Mouse (Mus musculus) mature B cell (primary cell): ENCODE measurements around the gene Trove2.
"Not testable (repeated sequence)": the region's sequence is repeated elsewhere in the genome, so short reads cannot be mapped to it uniquely, and the experiment has no call there.

Source experiments
- in situ Hi-C: fragments of 300-500 bp; cut with MboI; formaldehyde crosslinking; loops from 2 replicates; pipeline ENCODE4 v1.14.3; 2019

Gene Trove2

GRCm38 (mm10) chr1:143739361-143740350 lies 37.2 kb downstream of the Trove2 start:
- in situ Hi-C loops, result loop anchor here (5.0 kb wide), 1 partner anchor 37 kb away; the partner anchor contains the start of gene Cdc73

DNA sequence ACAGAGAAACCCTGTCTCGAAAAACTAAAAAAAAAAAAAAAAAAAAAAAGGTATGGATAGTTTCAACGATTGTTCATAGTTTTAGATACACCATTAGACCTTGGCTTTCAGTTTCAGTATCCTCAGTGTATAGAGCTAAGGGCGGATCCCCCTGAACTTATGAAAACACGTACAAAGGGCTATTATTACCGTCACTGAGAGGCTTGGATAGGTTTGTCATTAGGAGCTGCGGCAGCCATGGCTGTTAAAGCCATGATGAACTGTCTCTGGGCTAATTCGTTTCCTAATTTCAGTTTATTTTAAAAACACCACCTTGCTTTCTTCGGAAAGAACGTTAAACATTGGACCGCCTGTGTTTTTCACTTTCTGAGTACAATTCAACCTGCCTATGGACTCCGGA lies 38.1 kb downstream of the Trove2 start:
- in situ Hi-C loops, result loop anchor here (5.0 kb wide), 1 partner anchor 37 kb away; the partner anchor contains the start of gene Cdc73

DNA sequence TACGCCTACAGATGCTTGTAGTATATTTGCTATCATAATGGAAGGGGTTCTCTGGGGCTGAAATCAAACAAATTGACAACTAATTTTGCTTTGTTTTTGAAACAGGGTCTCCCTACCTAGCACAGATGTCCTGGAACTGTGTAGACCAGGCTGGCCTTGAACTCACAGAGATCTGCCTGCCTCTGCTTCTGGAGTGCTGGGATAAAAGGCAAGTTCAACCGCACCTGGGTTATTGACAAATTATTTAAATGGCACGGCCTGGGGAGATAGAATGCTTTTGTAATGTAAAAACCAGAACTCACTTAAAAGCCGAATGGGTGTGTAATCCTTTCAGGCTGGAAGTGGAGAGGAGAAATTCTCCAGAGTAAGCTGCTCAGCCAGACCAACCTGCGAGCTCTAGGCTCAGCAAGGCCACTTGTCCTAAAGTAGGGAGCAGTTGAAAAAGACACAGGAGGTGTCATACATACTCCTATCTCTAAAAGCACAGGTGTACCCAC lies 42.9 kb downstream of the Trove2 start:
- in situ Hi-C loops, result no loop called here

DNA sequence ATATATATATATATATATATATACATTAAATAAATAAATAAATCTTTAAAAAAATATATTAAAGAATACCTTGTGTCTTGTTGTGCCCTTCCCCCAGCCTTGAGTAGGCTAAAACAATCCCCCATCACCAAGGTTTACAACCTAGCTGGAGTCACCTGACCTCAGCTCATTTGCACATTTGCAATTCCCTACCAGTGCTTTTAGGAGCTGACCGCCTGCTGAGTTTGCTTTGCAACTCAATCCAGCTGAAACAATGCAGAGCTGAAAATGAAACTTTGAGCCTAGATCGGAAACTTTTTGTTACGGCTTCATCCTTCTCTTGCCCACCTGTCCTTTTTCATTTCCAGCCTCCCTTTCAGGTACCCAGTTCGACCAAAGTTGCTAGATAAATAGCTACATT lies 45.2 kb downstream of the Trove2 start:
- in situ Hi-C loops, result no loop called here

DNA sequence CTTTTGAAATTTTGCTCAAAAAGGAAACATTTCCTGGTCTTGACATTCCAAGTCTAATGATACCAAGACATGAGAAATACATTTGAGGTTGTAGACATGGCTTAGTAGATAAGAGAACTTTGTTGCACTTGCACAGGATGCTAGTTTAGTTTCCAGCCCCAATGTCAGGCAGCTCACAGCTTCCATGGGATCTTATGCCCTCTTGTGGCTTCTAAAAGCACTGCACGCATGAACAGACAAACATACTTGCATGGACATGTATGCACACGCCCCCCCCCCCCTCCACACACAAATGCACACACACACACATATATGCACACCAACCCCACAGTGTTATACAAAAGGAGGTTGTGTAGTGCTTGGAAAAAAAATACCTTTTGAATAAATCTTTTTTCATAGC lies 46.0 kb downstream of the Trove2 start:
- in situ Hi-C loops, result no loop called here

DNA sequence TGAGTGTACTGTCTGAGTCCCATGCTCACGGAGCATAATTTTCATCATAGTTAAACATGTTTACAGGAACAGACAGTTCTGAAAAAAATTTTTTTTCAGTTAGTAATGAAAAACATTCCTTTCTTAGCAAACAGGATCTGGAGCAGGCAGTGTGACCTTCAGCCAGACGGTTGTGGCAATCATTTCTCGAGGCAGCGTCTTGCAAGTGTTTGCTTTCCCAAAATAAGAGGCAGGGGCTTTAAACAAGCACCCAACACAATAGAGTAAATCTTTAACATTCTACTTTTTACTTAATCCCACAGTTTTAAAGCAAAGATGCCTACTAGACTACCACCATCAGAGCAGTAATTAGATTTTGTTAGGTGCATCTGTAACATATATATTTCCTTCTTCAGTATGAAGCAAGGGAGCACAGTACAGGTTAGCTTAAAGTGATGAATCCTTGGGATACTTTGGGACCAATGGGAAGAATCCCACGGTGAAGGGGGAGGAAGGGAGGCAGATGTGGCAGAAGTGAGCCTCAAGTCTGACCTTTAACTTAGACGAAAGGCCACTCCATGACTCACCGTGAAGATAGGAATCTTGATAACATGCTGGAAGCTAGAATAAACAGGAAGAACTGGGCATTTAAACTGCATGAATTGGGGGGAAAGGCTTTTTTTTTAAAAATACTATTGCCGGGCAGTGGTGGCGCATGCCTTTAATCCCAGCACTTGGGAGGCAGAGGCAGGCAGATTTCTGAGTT lies 49.0 kb downstream of the Trove2 start:
- in situ Hi-C loops, result no loop called here

DNA sequence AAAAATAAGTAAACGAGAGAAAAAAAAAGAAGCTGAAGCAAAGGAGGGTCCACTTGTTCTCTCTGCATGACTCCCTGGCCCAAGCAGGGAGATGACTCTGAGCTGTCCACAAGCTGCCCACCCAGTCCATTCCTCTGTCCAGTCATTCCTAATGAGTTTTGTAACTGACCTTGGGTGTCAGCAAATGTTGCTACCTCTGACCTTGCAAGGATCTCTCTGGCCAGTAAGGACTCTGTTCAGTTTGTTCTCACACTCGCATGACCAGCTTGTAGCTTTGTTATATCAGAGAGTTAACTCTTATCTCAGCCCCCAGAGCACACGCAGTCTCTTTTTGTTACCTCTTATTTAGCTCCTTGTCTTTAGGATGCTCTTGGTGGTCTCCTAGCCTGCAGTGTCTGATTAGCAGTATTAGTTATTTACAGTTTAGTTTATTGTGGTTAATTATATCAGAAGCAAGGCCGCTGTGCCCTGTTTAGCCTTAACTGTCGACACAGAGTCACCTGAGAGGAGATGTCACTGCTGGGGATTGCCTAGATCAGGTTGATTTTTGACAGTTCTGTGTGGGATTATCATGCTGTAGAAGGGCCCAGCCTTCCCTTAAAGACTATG lies 52.3 kb downstream of the Trove2 start:
- in situ Hi-C loops, result no loop called here

DNA sequence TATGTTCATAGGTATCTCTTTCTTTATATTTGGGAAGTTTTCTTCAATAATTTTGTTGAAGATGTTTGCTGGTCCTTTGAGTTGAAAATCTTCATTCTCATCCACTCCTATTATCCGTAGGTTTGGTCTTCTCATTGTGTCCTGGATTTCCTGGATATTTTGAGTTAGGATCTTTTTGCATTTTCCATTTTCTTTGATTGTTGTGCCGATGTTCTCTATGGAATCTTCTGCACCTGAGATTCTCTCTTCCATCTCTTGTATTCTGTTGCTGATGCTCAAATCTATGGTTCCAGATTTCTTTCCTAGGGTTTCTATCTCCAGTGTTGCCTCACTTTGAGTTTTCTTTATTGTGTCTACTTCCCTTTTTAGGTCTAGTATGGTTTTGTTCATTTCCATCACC lies 60.8 kb downstream of the Trove2 start, which contains the start of gene Glrx2:
Gene Glrx2, plus strand, starts transcription at position 301 of the 400 bp plus-strand sequence.
- in situ Hi-C loops, result not testable (repeated sequence)

GRCm38 (mm10) chr1:143710627-143710976 lies 66.3 kb downstream of the Trove2 start:
- in situ Hi-C loops, result no loop called here

DNA sequence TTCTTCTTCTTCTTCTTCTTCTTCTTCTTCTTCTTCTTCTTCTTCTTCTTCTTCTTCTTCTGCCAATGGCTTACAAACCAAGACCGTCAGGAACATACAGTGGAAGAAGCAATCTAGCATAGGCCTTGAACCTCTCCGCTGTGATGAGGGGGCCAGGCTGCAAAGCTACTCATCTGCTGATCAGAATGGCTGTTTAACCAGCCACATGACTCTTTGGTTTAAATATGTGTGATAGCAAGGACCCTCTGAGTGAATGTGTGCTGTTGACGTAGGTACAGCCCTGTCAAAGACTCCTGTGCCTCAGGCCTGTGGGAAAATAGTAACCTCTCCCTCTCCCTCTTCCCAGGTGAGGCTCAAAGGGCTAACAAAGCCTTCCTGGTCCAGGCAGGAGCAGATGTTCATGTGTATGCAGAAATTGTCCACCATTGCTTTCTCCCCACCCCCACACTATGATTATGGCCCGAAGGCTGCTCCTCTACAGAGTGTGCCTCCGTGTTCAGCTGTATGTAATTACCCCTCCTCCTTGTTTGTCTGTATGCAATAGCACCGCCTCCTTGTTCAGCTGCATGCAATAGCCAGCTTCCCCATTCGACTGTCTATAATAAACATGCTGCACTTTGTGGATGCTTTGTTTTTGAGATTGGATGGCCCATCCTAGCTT lies 66.8 kb downstream of the Trove2 start:
- in situ Hi-C loops, result no loop called here

DNA sequence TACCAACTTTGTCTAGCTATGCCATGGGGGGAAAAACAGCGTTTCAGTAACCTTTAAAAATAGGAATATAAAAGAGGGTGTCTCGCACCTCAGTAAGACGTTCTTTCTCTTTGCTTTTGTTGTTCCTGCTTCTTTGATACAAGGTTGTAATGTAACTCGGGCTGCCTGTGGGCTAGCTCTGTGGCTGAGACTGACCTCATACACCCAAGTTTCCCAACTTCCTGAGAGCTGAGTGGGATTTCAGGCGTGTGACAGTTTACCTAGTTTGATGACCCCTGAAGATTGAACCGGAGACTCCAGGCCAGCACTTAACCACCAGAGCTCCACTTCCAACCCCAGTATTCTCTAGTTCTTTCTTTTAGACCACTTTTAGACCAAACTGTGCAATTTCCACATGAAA lies 68.5 kb downstream of the Trove2 start:
- in situ Hi-C loops, result no loop called here

- in situ Hi-C loops, result no loop called here
These were observed 69.9 kb downstream of the Trove2 start for GRCm38 (mm10) chr1:143707006-143707405.

- in situ Hi-C loops, result loop anchor here (5.0 kb wide), 1 partner anchor 34 kb away; no protein-coding TSS in a partner anchor
These were observed 74.1 kb downstream of the Trove2 start, which contains the start of gene Cdc73 for GRCm38 (mm10) chr1:143702741-143703262. Gene Cdc73, minus strand, starts transcription at chr1:143702893.

GRCm38 (mm10) chr1:143702141-143702740 lies 74.6 kb downstream of the Trove2 start:
- in situ Hi-C loops, result loop anchor here (5.0 kb wide), 1 partner anchor 35 kb away; no protein-coding TSS in a partner anchor

GRCm38 (mm10) chr1:143701736-143702135 lies 75.1 kb downstream of the Trove2 start:
- in situ Hi-C loops, result loop anchor here (5.0 kb wide), 1 partner anchor 36 kb away; no protein-coding TSS in a partner anchor
